Mouse (Mus musculus) hindbrain, postnatal 0 days (tissue): ENCODE data around the gene Tmco5b. TPM values are rescaled to one million over a fixed set of nuclear protein-coding genes. Genes with fewer than 3 reads are reported as not detected.

ENCODE experiments used
- ATAC-seq: fragments of 200-750 bp; cut with Nextera tagmentation; 2 replicates; pipeline ENCODE4 v1.8.0; 2017; ENCODE audit warnings: mild to moderate bottlenecking, moderate TSS enrichment, moderate library complexity
- DNase-seq: peaks from one replicate; pipeline ENCODE4 v3.0.0-alpha.2; 2015; ENCODE audit warnings: low spot score
- H3K27ac ChIP-seq: fragments of 300-500 bp; sonication (generic); 2 replicates; pipeline ENCODE4 v1.5.1; 2014; ENCODE audit warnings: mild to moderate bottlenecking
- H3K27me3 ChIP-seq: fragments of 300-500 bp; sonication (generic); 2 replicates; pipeline ENCODE4 v1.6.1; 2014; ENCODE audit warnings: low read length, mixed read lengths; ENCODE audit not compliant: insufficient read depth
- H3K36me3 ChIP-seq: fragments of 300-500 bp; sonication (generic); 2 replicates; pipeline ENCODE4 v1.6.1; 2014; ENCODE audit warnings: low read length, mixed read lengths; ENCODE audit not compliant: insufficient read depth
- H3K4me1 ChIP-seq: fragments of 300-500 bp; sonication (generic); 2 replicates; pipeline ENCODE4 v1.6.1; 2014; ENCODE audit warnings: antibody characterized with exemption, low read length, mixed read lengths; ENCODE audit not compliant: insufficient read depth
- H3K4me2 ChIP-seq: fragments of 300-500 bp; sonication (generic); 2 replicates; pipeline ENCODE4 v1.6.1; 2014; ENCODE audit warnings: low read depth, mild to moderate bottlenecking, low read length, moderate library complexity, mixed read lengths
- H3K4me3 ChIP-seq: fragments of 300-500 bp; sonication (generic); 2 replicates; pipeline ENCODE4 v1.5.1; 2014; ENCODE audit warnings: low read length
- H3K9ac ChIP-seq: fragments of 300-500 bp; sonication (generic); replicated peaks from 2 replicates; pipeline ENCODE4 v1.6.1; 2014; ENCODE audit warnings: mild to moderate bottlenecking, low read length, moderate library complexity, mixed read lengths
- H3K9me3 ChIP-seq: fragments of 300-500 bp; sonication (generic); 2 replicates; pipeline ENCODE4 v1.6.1; 2016; ENCODE audit warnings: low read length, mixed read lengths
- CTCF ChIP-seq: IDR thresholded peaks from 2 replicates; pipeline ENCODE4 v1.5.1; 2016; ENCODE audit warnings: antibody characterized with exemption, control low read depth, low read depth
- WGBS: fragments of 180-500 bp; shearing (Covaris S2); extraction: QIAGEN DNeasy Blood & Tissue Kit; methylation state at CpG from one replicate; pipeline ENCODE4 v1.1.7; 2014; 5-methylcytosine and 5-hydroxymethylcytosine counted together
- polyA plus RNA-seq: library from polyadenylated mRNA; unstranded; fragments of >200 nt; fragmentation: Nextera tagmentation; extraction: Ambion mirVana; gene quantifications from 2 replicates; pipeline ENCODE4 v1.2.1, GENCODE M21; 2015
- total RNA-seq: library from RNA; depleted of rRNA; stranded (reverse); fragments of >200 nt; gene quantifications from 2 replicates; pipeline ENCODE4 v1.2.3, GENCODE M21; 2014; rRNA removed

Tmco5b gene
- total RNA-seq (not detected in 2 replicates), polyA plus RNA-seq (not detected in 2 replicates)

DNA sequence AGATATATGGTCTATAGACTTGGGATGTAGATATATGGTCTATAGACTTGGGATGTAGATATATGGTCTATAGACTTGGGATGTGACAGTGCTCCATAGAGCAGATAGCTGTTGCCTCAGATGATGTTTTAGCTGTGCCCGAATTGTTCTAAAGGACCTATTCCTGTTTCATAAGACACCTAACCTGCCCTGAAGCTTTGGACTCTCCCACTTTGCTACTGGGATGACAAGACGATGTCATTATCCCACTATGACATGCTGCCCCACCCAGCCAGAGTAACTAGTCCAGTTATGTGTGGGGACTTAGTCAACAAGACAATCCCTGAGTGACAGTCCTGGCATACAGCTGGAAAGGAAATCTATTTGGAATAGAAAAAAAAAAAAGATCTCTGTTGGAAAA, at the start of gene Tmco5b:
Gene Tmco5b (plus strand): TSS at position 301 of the 400 bp plus-strand sequence.
- WGBS: 94% methylated on average over 2 of the region's 2 CpGs
- no peak for TF ChIP-seq CTCF
- Histone ChIP-seq H3K9ac (no peak within 1 kb of the TSS), H3K36me3 (no peaks in the 10 kb centered on the region), H3K4me2 (no peak within 1 kb of the TSS), H3K9me3 (no peaks in the 10 kb centered on the region), H3K27me3 (no peaks in the 10 kb centered on the region), H3K4me3 (no peak within 1 kb of the TSS), H3K27ac (no peak within 1 kb of the TSS), H3K4me1 (no peaks in the 10 kb centered on the region)
- ATAC-seq (no peak), DNase-seq (no peak)

- no peak overlapping the region for H3K4me2 ChIP-seq
- no peaks in the 10 kb centered on the region for H3K9me3 ChIP-seq
- H3K27me3 ChIP-seq: no peaks in the 10 kb centered on the region
- no peaks in the 10 kb centered on the region for H3K36me3 ChIP-seq
- no peak for DNase-seq
- H3K4me3 ChIP-seq: no peak overlapping the region
- 89% methylated on average over 1 of the region's 1 CpGs for WGBS
- ATAC-seq: no peak
- H3K27ac ChIP-seq: no peak overlapping the region
- H3K9ac ChIP-seq: no peak overlapping the region
- H3K4me1 ChIP-seq: no peaks in the 10 kb centered on the region
- TF ChIP-seq CTCF: no peak
Measured at GRCm38 (mm10) chr2:113236993-113237392, 48.5 kb upstream of the Tmco5b start.

DNA sequence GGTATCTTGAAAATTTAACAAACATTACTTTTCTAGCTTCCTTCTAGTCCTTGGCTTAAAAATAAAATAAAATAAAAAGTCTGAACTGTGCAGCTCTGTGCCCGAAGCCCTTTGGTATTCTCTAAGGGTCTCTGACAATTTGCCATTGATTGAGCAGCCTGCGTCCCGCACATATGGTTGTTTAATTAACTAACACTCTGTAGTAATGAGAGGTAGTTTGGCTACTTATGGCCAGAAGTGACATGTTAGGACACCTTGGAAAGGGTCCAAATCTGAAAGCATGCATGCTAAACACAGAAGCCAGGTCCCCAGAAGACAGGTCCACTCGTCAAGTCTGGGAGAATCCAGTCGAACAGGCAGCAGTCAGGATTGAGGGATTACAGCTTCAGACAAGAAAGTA, 46.7 kb upstream of the Tmco5b start:
- no peaks in the 10 kb centered on the region for H3K27me3 ChIP-seq
- no peak overlapping the region for H3K4me2 ChIP-seq
- no peak for TF ChIP-seq CTCF
- H3K36me3 ChIP-seq: no peaks in the 10 kb centered on the region
- no peak overlapping the region for H3K27ac ChIP-seq
- H3K4me1 ChIP-seq: no peaks in the 10 kb centered on the region
- no peak for DNase-seq
- H3K9ac ChIP-seq: no peak overlapping the region
- no peaks in the 10 kb centered on the region for H3K9me3 ChIP-seq
- 56% methylated on average over 5 of the region's 5 CpGs for WGBS
- H3K4me3 ChIP-seq: no peak overlapping the region
- ATAC-seq: no peak

DNA sequence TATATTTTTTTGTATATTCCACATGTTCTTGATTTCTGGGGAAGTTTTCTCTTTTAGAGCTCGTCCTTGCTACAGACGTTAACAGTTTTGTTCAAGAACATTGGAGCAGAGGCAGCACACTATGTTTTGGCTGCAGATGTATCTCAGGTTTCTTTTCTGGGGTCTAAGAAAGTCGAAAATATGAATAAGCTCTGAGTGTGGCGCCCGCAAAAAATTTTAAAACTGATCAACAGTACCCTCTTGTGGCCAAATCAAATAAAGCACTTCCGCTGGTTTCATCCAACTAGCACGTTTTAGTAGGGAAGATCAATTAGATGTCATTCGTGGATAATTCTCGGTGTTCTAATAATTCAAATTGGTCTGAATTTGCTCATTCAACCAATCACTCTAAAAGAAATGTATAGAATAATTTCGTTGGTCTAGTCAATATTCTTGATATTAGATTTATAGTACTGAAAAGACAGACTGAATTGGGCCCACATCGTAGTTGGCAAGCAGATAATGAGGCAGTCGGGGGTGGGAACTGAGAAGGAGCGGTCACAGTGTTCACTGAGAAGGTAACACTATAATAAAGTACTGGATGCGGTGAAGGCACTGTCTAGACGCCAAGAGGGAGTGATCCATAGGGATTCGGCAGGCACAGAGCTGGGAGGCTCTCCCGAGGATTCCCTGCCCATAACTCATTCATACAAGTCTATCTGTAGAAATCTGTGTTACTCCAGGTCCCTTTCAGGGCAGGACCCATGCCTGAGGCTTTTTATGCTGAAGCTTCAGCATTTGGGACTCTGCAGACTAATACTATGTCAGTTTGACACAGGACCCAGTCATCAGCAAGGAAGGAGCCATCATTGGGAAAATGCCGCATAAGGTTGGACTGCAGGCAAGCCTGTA, 17.1 kb downstream of the Tmco5b start:
- TF ChIP-seq CTCF: peak; percentile 69
- H3K4me1 ChIP-seq: no peaks in the 10 kb centered on the region
- H3K4me3 ChIP-seq: no peak overlapping the region
- no peaks in the 10 kb centered on the region for H3K9me3 ChIP-seq
- WGBS: 39% methylated on average over 18 of the region's 18 CpGs
- H3K27ac ChIP-seq: no peak overlapping the region
- H3K4me2 ChIP-seq: peak overlapping the region; percentile 27
- no peak overlapping the region for H3K9ac ChIP-seq
- DNase-seq: peak; percentile 77
- H3K36me3 ChIP-seq: no peaks in the 10 kb centered on the region
- peak; percentile 70 for ATAC-seq
- H3K27me3 ChIP-seq: no peaks in the 10 kb centered on the region

DNA sequence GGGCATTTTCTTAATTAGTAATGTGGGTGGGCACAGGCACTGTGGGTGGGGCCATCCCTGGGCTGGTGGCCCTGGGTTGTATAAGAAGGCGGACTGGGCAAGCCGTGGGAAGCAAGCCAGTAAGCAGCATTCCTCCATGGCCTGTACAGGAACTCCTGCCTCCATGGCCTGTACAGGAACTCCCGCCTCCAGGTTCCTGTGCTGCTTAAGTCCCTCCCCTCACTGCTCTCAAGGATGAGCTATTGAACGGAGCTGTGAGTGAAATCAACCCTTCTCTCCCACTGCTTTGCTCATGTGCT, 17.7 kb downstream of the Tmco5b start:
- Histone ChIP-seq H3K4me3 (no peak overlapping the region), H3K9me3 (no peaks in the 10 kb centered on the region), H3K27ac (no peak overlapping the region), H3K36me3 (no peaks in the 10 kb centered on the region), H3K9ac (no peak overlapping the region), H3K27me3 (no peaks in the 10 kb centered on the region), H3K4me1 (no peaks in the 10 kb centered on the region), H3K4me2 (no peak overlapping the region)
- ATAC-seq (peak; percentile 43; the same call in 1 of the 2 replicates), DNase-seq (no peak)
- TF ChIP-seq CTCF: no peak
- 70% methylated on average over 4 of the region's 4 CpGs for WGBS

DNA sequence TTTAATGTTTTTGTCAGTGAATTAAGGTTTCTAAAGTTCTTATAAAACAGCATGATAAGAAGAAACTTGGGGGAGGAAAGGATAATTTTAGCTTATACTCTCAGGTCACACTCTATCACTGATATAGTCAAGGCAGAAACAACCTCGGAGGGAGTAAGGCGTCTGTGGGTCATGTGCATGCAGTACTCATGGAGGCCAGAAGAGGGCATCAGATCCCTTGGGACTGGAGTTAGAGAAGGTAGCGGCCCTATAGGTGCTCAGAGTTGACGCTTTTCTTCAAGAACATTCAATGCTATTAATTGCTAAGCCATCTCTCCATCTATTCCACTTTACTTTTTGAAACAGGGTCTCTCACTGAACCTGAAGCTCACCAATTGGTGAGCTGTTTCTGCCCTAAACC, 19.8 kb downstream of the Tmco5b start:
- peak; percentile 89 for TF ChIP-seq CTCF
- DNase-seq (peak; percentile 71), ATAC-seq (peak; percentile 69; the same call in 1 of the 2 replicates)
- Histone ChIP-seq H3K27me3 (no peaks in the 10 kb centered on the region), H3K4me2 (no peak overlapping the region), H3K27ac (no peak overlapping the region), H3K4me3 (no peak overlapping the region), H3K36me3 (no peaks in the 10 kb centered on the region), H3K4me1 (no peaks in the 10 kb centered on the region), H3K9ac (no peak overlapping the region), H3K9me3 (no peaks in the 10 kb centered on the region)
- 15% methylated on average over 4 of the region's 4 CpGs for WGBS

DNA sequence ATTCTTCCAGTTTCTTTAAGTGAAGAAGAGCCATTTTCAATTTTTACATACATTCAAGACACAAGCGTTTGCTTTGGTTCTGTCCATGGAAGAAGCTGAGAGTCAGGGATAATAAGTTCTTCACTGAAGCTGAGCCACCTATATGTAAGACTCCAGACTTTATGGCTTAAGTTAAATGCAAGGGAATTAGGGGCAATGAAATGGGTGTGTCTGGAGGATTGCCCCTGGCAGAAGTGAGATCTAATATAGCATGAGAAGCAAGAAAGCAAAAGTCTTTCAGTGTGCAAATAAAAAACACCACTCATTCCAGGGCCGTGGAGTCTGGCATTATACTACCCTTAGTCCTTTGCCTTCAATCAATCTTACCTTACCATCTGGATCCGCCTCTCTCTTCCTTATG, 25.7 kb downstream of the Tmco5b start:
- no peak overlapping the region for H3K9ac ChIP-seq
- no peaks in the 10 kb centered on the region for H3K9me3 ChIP-seq
- no peaks in the 10 kb centered on the region for H3K27me3 ChIP-seq
- no peak overlapping the region for H3K4me3 ChIP-seq
- DNase-seq (no peak), ATAC-seq (no peak)
- no peaks in the 10 kb centered on the region for H3K36me3 ChIP-seq
- no peak for TF ChIP-seq CTCF
- H3K4me1 ChIP-seq: no peaks in the 10 kb centered on the region
- H3K4me2 ChIP-seq: no peak overlapping the region
- 91% methylated on average over 3 of the region's 3 CpGs for WGBS
- no peak overlapping the region for H3K27ac ChIP-seq
